Mouse (Mus musculus) neural tube, embryonic 15.5 days (tissue): ENCODE data around the gene Ccdc136. TPM values are rescaled to one million over a fixed set of nuclear protein-coding genes. Genes with fewer than 3 reads are reported as not detected.
"Not testable (repeated sequence)": the region's sequence is repeated elsewhere in the genome, so short reads cannot be mapped to it uniquely, and the experiment has no call there.

ENCODE experiments used
- ATAC-seq: fragments of 200-750 bp; cut with Nextera tagmentation; 2 replicates; pipeline ENCODE4 v1.8.0; 2017; ENCODE audit warnings: mild to moderate bottlenecking, moderate TSS enrichment, moderate library complexity; ENCODE audit not compliant: low FRiP score
- H3K27ac ChIP-seq: fragments of 300-500 bp; sonication (generic); replicated peaks from 2 replicates; pipeline ENCODE4 v1.5.1; 2015; ENCODE audit warnings: mild to moderate bottlenecking, inconsistent platforms
- H3K27me3 ChIP-seq: fragments of 300-500 bp; sonication (generic); replicated peaks from 2 replicates; pipeline ENCODE4 v1.6.1; 2015; ENCODE audit warnings: inconsistent platforms
- H3K36me3 ChIP-seq: fragments of 300-500 bp; sonication (generic); 2 replicates; pipeline ENCODE4 v1.6.1; 2015; ENCODE audit warnings: inconsistent platforms
- H3K4me1 ChIP-seq: fragments of 300-500 bp; sonication (generic); 2 replicates; pipeline ENCODE4 v1.6.1; 2015; ENCODE audit warnings: inconsistent platforms
- H3K4me2 ChIP-seq: fragments of 300-500 bp; sonication (generic); 2 replicates; pipeline ENCODE4 v1.6.1; 2015; ENCODE audit warnings: inconsistent platforms, mild to moderate bottlenecking, moderate library complexity
- H3K4me3 ChIP-seq: fragments of 300-500 bp; sonication (generic); replicated peaks from 2 replicates; pipeline ENCODE4 v1.5.1; 2015; ENCODE audit warnings: mild to moderate bottlenecking, inconsistent platforms
- H3K9ac ChIP-seq: fragments of 300-500 bp; sonication (generic); replicated peaks from 2 replicates; pipeline ENCODE4 v1.6.1; 2015; ENCODE audit warnings: mild to moderate bottlenecking, inconsistent platforms
- H3K9me3 ChIP-seq: fragments of 300-500 bp; sonication (generic); replicated peaks from 2 replicates; pipeline ENCODE4 v1.6.1; 2016; ENCODE audit warnings: inconsistent platforms
- whole genome bisulfite sequencing: fragments of 180-500 bp; shearing (Covaris S2); methylation state at CpG from one replicate; pipeline ENCODE4 v1.1.7; 2015; ENCODE audit warnings: mixed read lengths; 5-methylcytosine and 5-hydroxymethylcytosine counted together
- polyA plus RNA-seq: library from polyadenylated mRNA; unstranded; fragments of >200 nt; fragmentation: Nextera tagmentation; extraction: Ambion mirVana; gene quantifications from 2 replicates; pipeline ENCODE4 v1.2.1, GENCODE M21; 2015

Ccdc136 gene
- 49.2 and 53.6 TPM in 2 replicates for polyA plus RNA-seq

DNA sequence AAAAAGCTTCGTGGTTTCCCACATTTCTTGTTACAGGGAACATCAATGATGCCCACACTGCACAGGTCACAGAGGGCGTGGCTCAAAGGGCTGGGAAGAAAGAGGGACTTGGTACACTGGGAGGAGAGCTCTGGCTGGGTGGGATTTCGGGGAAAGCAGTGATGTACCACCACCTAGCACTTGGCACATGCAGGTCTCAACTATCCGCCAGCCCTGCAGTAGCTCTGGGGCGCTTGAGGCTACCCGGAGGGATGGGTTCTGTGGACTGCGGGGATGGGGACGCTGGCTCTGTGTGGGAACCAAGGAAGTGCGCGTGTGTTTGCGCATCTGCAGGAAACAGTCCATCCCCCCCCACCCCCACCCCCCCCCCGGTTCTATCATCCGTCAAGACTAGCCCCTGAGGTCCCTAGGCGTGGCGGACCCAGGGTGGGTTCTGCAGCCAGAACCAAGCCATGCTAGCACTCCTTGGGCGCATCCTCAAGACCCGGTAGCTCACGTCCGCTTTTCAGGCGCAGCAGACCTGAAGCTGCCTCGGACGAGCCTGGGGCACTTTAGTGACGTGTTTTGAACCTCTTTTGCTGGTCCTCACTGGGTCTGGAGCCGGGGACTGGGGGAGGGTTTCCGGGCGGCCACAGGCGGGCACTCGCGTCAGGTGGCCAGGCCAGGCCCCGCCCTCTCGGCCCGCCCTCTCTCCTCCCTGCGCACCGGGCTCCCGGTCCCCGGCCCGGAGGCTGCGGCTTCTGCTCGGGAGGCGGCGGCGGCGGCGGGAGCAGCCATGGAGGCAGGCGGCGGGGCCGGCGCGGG is at the start of gene Ccdc136:
Gene Ccdc136, plus strand, starts transcription at position 400 of the 804 bp plus-strand sequence.
- ATAC-seq: peak; percentile 97
- peaks cover 8% of the 10 kb centered on the region; the same call in 1 of the 2 replicates for H3K27me3 ChIP-seq

DNA sequence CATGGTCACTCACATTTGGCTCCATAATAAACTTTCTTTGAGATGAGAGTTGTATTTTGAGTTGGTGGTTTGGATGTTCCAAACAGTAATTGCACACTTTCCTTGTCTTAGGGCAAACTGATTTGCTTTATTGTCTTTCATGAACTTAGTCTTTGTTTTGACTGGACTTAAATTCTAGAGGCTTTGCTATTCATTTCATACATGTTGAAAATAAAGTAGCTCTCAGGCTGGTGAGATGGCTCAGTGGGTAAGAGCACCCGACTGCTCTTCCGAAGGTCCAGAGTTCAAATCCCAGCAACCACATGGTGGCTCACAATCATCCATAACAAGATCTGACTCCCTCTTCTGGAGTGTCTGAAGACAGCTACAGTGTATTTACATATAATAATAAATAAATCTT is 49.6 kb upstream of the Ccdc136 start:
- peaks cover 22% of the 10 kb centered on the region for H3K4me1 ChIP-seq
- H3K4me3 ChIP-seq, H3K27ac ChIP-seq, H3K36me3 ChIP-seq, ATAC-seq, H3K27me3 ChIP-seq, H3K9ac ChIP-seq, H3K9me3 ChIP-seq, H3K4me2 ChIP-seq: not testable (repeated sequence)
- WGBS: 95% methylated on average over 2 of the region's 2 CpGs

More for the DNA sequence above, at the start of gene Ccdc136:
- peak within 1 kb of the TSS; percentile 89 for H3K4me2 ChIP-seq
- peak within 1 kb of the TSS; percentile 86 for H3K9ac ChIP-seq
- no peaks in the 10 kb centered on the region for H3K36me3 ChIP-seq
- H3K27ac ChIP-seq: peak within 1 kb of the TSS; percentile 82
- peaks cover 23% of the 10 kb centered on the region for H3K4me1 ChIP-seq
- WGBS: under 1% methylated on average over 37 of the region's 49 CpGs
- H3K4me3 ChIP-seq: peak within 1 kb of the TSS; percentile 70
- no peaks in the 10 kb centered on the region for H3K9me3 ChIP-seq

DNA sequence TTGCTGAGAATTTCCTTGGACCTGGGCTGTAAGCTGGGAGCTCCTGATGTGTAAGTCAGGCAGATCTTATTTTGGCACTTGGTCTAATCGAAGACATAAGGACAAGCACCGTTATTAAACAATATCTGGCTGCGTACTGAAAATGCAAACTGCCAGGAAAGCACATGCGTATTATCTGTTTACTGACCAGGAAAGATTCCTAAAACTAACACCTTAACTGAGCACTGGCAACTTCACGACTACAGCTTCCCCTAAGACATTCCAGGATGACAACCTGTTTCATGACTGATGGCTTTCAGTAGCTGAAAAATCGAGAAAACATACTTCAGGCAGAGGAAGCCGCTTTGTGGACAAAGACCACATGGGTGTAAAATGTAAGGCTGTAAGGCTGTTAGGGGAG is 48.9 kb upstream of the Ccdc136 start:
- Histone ChIP-seq H3K9ac (peak overlapping the region; percentile 74), H3K4me2 (peak overlapping the region; percentile 79), H3K4me3 (peak overlapping the region; percentile 74), H3K36me3 (no peaks in the 10 kb centered on the region), H3K4me1 (peaks cover 22% of the 10 kb centered on the region), H3K9me3 (no peaks in the 10 kb centered on the region), H3K27me3 (no peaks in the 10 kb centered on the region), H3K27ac (peak overlapping the region; percentile 93)
- no peak for ATAC-seq
- whole genome bisulfite sequencing: 39% methylated on average over 7 of the region's 7 CpGs

DNA sequence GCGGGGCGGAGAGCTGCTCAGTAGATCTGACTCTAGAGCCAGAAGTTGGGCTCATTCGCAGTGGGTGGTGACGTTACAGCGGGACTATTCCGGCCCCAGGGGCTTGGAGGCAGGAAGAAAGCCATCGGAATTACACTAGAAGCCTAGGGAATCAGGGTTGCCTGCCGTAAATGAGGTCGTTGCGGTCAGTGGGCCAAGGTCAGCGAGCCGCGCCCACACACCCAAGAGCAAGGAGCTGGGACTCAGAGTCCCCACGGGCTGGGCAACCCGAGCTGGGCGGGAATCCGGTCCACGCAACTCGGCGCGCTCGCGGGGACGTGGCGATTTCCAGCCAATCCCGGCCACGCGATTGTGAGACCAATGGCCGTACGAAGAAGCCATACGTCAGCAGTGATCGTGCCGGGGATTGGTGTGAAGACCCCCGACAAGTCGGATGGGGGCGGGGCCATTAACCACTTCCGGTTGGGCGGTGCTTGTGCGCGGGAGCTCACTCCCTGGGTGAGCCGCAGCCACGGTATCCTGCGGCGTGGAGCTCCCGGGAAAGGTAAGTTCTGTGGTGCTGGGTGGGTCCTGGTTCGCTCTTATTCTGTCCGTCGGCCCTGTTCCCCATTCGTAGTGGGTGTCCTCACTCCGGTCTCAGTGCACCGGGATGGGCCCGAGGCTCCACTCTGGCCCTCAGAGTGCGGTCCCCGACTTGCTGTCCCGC is 48.3 kb upstream of the Ccdc136 start, which contains the start of gene Calu:
Gene Calu, plus strand, starts transcription at position 405 of the 706 bp plus-strand sequence.
- Histone ChIP-seq H3K27me3 (no peaks in the 10 kb centered on the region), H3K4me2 (peak within 1 kb of the TSS; percentile 79), H3K36me3 (no peaks in the 10 kb centered on the region), H3K9ac (peak within 1 kb of the TSS; percentile 87), H3K4me3 (peak within 1 kb of the TSS; percentile 74), H3K27ac (peak within 1 kb of the TSS; percentile 93), H3K9me3 (no peaks in the 10 kb centered on the region), H3K4me1 (peaks cover 22% of the 10 kb centered on the region)
- peak; percentile 99 for ATAC-seq
- WGBS: under 1% methylated on average over 55 of the region's 55 CpGs

DNA sequence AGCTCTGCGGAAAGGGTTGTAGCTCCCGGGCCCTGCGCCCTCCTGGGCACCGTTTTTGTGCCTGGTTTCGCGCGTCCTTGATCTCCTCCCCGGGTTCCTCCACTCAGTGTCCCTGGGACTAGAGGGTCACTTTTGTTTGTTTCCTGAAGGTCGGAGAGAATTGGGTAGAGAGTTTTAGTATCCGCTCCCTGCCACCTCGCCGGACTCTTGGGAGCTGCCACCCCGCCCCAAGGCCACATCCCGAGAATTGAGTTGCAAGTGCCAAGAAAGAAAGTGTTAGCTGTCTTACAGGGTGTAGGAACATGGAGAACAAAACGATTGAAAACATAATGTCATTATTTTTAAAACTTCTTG is 47.8 kb upstream of the Ccdc136 start:
- Histone ChIP-seq H3K4me3 (peak overlapping the region; percentile 74), H3K9me3 (no peaks in the 10 kb centered on the region), H3K4me1 (peaks cover 22% of the 10 kb centered on the region), H3K36me3 (no peaks in the 10 kb centered on the region), H3K4me2 (peak overlapping the region; percentile 78), H3K27me3 (no peaks in the 10 kb centered on the region), H3K9ac (peak overlapping the region; percentile 87), H3K27ac (peak overlapping the region; percentile 77)
- peak; percentile 22; the same call in 1 of the 2 replicates for ATAC-seq
- 0% methylated on average over 15 of the region's 15 CpGs for WGBS

DNA sequence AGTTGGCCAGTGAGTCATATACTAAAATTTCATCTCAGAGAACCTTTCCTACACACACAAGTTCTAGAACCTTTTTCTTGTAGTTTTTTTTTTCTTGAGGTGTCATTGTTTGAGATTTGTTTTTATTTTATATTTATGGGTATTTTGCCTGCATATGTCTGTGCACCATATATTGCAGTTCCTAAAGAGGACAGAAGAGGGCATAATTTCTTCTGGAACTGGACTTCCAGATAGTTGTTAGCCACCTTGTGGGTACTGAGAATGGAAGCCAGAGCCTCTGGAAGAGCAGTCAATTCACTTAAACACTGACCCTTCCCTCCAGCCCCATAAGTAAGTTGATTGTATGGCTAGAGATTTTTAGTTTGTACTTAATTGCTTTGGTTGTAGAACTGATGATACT is 44.5 kb upstream of the Ccdc136 start:
- Histone ChIP-seq H3K4me3 (no peak overlapping the region), H3K9ac (no peak overlapping the region), H3K4me2 (no peak overlapping the region), H3K36me3 (no peaks in the 10 kb centered on the region), H3K27me3 (no peaks in the 10 kb centered on the region), H3K4me1 (peaks cover 22% of the 10 kb centered on the region), H3K9me3 (no peaks in the 10 kb centered on the region), H3K27ac (no peak overlapping the region)
- no peak for ATAC-seq

DNA sequence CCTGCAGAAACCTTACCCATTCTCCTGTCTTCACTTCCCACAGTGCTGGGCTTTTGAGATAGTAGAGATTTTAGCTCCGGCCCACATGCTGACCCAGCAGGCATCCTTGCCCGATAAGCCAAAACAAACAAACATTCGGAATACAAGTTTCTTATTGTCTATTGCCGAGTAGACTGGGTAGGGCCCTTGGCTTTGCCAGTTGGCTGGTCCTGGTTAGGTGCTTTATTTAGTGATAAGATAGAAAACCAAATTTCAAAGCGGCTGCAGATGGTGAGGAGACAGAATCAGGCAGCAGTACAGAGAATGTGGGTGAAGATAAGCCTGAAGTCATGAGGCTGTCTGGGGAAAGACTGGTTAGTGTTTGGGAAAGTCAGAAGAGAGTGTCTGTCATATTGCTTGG is 43.3 kb upstream of the Ccdc136 start:
- H3K9me3 ChIP-seq: no peaks in the 10 kb centered on the region
- peaks cover 10% of the 10 kb centered on the region for H3K36me3 ChIP-seq
- H3K4me1 ChIP-seq: peaks cover 15% of the 10 kb centered on the region
- H3K27me3 ChIP-seq: no peaks in the 10 kb centered on the region
- H3K27ac ChIP-seq: no peak overlapping the region
- H3K4me3 ChIP-seq: no peak overlapping the region
- 70% methylated on average over 5 of the region's 5 CpGs for WGBS
- no peak overlapping the region for H3K4me2 ChIP-seq
- no peak overlapping the region for H3K9ac ChIP-seq
- no peak for ATAC-seq

DNA sequence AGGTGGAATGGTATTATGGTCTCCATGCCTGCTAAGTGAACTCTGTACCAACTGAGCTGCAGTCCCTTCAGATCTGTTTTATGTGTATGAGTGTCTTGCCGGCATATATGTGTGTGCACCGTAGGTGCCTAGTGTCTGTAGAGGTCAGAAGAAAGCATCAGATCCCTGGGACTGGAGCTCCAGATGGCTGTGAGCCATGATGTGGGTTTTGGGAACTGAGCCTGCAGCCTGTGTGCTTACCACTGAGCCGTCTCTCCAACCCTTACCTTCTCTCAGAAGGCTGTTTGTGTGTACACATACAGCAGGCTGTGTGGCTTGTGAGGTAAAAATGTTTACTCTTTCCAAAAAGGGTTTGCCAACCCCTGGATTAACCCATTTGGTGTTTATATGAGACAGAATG is 36.7 kb upstream of the Ccdc136 start:
- no peak for ATAC-seq
- peaks cover 6% of the 10 kb centered on the region for H3K4me1 ChIP-seq
- no peak overlapping the region for H3K27ac ChIP-seq
- H3K36me3 ChIP-seq: peaks cover 18% of the 10 kb centered on the region
- no peak overlapping the region for H3K4me2 ChIP-seq
- no peaks in the 10 kb centered on the region for H3K27me3 ChIP-seq
- H3K9ac ChIP-seq: no peak overlapping the region
- H3K4me3 ChIP-seq: no peak overlapping the region
- no peaks in the 10 kb centered on the region for H3K9me3 ChIP-seq
- WGBS: 93% methylated on average over 3 of the region's 3 CpGs

DNA sequence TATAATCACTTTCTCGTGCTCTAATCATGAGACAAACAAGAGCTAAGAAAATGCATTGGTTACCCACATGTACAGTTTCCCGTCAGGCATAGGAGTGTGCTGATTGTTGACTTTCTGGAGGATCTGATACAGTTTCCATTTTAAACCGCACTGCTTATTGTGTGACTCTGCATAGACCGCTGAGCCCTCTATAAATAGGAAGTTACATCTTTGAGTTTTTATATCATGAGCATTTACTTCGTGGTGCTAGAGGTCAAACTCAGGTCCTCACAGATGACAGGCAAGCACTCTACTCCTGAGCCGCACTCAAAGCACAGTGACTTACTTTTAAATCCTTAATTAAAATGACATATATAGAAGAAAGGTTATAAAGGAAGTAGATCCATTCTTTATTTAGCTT is 35.9 kb upstream of the Ccdc136 start:
- H3K9ac ChIP-seq: no peak overlapping the region
- no peak overlapping the region for H3K4me3 ChIP-seq
- no peaks in the 10 kb centered on the region for H3K27me3 ChIP-seq
- H3K36me3 ChIP-seq: peaks cover 18% of the 10 kb centered on the region
- H3K4me1 ChIP-seq: peaks cover 6% of the 10 kb centered on the region
- no peaks in the 10 kb centered on the region for H3K9me3 ChIP-seq
- 90% methylated on average over 6 of the region's 6 CpGs for WGBS
- no peak overlapping the region for H3K4me2 ChIP-seq
- ATAC-seq: no peak
- H3K27ac ChIP-seq: no peak overlapping the region

DNA sequence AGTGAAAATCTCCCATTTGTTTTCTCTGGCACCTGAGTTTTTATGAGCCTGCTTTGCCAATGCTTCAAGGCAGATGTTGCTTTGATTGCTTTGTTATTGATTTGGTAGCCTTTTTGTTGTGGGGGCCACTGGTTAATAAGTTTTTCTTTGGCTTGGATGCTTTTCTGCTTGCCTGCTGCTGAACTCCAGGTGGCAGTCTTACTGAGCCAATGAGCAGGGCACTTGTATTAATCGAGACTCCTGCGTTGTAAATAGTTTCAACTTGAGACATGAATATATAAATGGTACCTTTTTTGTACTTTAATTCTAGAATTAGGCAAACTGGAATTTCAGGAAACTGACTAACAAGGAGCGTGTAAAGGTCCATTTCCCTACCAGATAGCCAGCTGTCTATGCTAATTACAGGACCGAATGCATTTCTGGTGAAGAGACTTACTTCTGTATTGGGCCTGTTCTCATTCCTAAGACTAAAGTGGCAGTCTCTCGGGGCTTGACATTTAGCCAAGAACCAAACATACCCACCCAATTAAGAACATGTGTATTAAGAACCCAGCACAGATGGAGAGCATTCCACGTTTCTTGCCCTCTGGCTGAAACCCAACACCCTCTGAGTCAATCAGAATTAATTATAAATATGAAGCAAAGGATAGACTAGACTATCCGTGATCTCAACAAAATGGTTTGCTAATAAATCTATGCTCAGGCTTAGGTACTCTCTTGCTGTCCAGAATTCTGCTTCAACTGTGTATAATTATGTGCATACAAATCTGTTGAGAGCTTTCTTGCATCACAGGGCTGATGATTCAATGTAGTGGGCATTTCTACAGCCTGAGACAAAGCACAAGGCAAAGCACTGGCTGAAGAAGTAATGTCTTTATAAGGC is 33.6 kb upstream of the Ccdc136 start:
- 51% methylated on average over 7 of the region's 7 CpGs for WGBS
- H3K9me3 ChIP-seq: no peaks in the 10 kb centered on the region

DNA sequence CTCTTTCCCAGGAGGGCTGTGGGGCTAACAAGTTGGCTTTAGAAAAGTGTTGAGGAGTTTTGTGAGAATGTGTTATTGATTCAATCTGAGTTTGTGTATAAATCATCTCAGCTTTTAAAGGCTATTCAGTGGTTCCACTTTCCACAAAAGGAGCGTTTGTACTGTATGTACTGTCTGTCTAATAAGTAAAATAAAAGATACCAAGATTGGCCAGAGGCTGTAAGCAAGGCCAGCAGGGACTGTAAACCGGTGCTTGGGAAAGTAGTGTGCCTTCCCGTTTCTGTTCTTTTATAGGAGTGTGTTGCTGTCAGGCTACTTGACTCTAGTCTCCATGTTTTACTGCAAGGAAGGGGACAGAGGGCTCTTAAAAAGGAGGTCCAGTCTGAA is 33.0 kb upstream of the Ccdc136 start:
- ATAC-seq: no peak
- WGBS: 72% methylated on average over 3 of the region's 3 CpGs

More for the DNA sequence above, 33.6 kb upstream of the Ccdc136 start:
- Histone ChIP-seq H3K27me3 (no peaks in the 10 kb centered on the region), H3K4me1 (peaks cover 6% of the 10 kb centered on the region), H3K4me3 (no peak overlapping the region), H3K36me3 (peaks cover 31% of the 10 kb centered on the region), H3K27ac (peak overlapping the region; percentile 61; the same call in 1 of the 2 replicates), H3K9ac (no peak overlapping the region), H3K4me2 (no peak overlapping the region)
- ATAC-seq: no peak

More for the DNA sequence above, 33.0 kb upstream of the Ccdc136 start:
- peaks cover 6% of the 10 kb centered on the region for H3K4me1 ChIP-seq
- H3K27me3 ChIP-seq: no peaks in the 10 kb centered on the region
- no peak overlapping the region for H3K4me3 ChIP-seq
- H3K27ac ChIP-seq: 0 out of 2 replicates have a peak overlapping the region, but pooled peaks have one; percentile 61
- H3K9ac ChIP-seq: no peak overlapping the region
- no peak overlapping the region for H3K4me2 ChIP-seq
- no peaks in the 10 kb centered on the region for H3K9me3 ChIP-seq
- H3K36me3 ChIP-seq: peaks cover 28% of the 10 kb centered on the region
